Mouse (Mus musculus) spleen, postnatal 14 days (tissue): ENCODE measurements at regions not wholly inside any gene's neighbourhood (a gene's known extent, or its start where the extent isn't known, plus 50 kb on each side); places are given as distances from the start of the nearest gene placed in this dataset.
"Not testable (repeated sequence)": the region's sequence is repeated elsewhere in the genome, so short reads cannot be mapped to it uniquely, and the experiment has no call there.

Source experiments
- DNase-seq, 2 experiments: peaks; one replicate each; pipeline ENCODE4 v3.0.0; 2021 to 2022; ENCODE audit warnings: low spot score in 2 of 2

GRCm38 (mm10) chr13:57053361-57053760 lies 157.6 kb upstream of the Trpc7 start:
- no peak for DNase-seq

GRCm38 (mm10) chr13:57046130-57046529 lies 150.3 kb upstream of the Trpc7 start:
- DNase-seq = not testable (repeated sequence)

GRCm38 (mm10) chr13:57044455-57044854 lies 148.7 kb upstream of the Trpc7 start:
- no peak for DNase-seq

GRCm38 (mm10) chr13:57043316-57043974 lies 147.7 kb upstream of the Trpc7 start:
- no peak for DNase-seq

- no peak for DNase-seq
Observed at GRCm38 (mm10) chr13:57042514-57042913, 146.7 kb upstream of the Trpc7 start.

- no peak for DNase-seq
Observed at GRCm38 (mm10) chr13:57032871-57033270, 137.1 kb upstream of the Trpc7 start.

- DNase-seq = no peak
Observed at GRCm38 (mm10) chr13:57017553-57018341, 122.0 kb upstream of the Trpc7 start.

- DNase-seq = no peak
Observed at GRCm38 (mm10) chr13:57016465-57017272, 120.9 kb upstream of the Trpc7 start.

- not testable (repeated sequence) for DNase-seq
Observed at GRCm38 (mm10) chr13:57007236-57007635, 111.4 kb upstream of the Trpc7 start.

GRCm38 (mm10) chr13:57003565-57004132 lies 107.9 kb upstream of the Trpc7 start:
- DNase-seq = no peak

- DNase-seq = no peak
Observed at GRCm38 (mm10) chr13:56992022-56992421, 96.2 kb upstream of the Trpc7 start.

- DNase-seq = no peak
Observed at GRCm38 (mm10) chr13:56974063-56974462, 78.3 kb upstream of the Trpc7 start.

GRCm38 (mm10) chr13:56955358-56955757 lies 59.6 kb upstream of the Trpc7 start:
- DNase-seq = no peak

GRCm38 (mm10) chr13:56948086-56948485 lies 52.3 kb upstream of the Trpc7 start:
- no peak for DNase-seq

- no peak for DNase-seq
Observed at GRCm38 (mm10) chr13:56947266-56947665, 51.5 kb upstream of the Trpc7 start.
